Mouse (Mus musculus): ENCODE data around the gene Slc35f4.

The Slc35f4 gene

DNA sequence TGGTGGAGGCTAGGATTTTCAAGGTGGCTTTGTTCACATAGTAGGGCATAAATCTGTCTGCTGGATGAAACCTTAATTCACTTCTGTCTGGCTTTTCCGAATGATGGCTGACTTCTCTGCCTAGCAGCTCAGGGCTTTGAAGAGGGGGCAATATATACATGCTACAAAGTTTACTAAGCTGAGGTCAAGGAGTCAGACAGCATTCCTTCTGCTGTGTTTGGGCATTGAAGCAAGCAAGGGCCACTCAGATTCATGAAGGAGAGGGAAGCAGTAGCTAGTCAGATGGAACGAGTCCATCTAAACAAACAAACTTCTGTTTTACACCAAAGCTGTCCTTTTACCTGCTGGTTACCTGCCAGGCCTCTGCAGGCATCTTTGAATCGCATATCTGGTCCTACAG is 248.2 kb downstream of the Slc35f4 start:
- DNase-seq: no peak

- DNase-seq: no peak
These were observed 250.5 kb downstream of the Slc35f4 start for GRCm38 (mm10) chr14:49275376-49275775.

DNA sequence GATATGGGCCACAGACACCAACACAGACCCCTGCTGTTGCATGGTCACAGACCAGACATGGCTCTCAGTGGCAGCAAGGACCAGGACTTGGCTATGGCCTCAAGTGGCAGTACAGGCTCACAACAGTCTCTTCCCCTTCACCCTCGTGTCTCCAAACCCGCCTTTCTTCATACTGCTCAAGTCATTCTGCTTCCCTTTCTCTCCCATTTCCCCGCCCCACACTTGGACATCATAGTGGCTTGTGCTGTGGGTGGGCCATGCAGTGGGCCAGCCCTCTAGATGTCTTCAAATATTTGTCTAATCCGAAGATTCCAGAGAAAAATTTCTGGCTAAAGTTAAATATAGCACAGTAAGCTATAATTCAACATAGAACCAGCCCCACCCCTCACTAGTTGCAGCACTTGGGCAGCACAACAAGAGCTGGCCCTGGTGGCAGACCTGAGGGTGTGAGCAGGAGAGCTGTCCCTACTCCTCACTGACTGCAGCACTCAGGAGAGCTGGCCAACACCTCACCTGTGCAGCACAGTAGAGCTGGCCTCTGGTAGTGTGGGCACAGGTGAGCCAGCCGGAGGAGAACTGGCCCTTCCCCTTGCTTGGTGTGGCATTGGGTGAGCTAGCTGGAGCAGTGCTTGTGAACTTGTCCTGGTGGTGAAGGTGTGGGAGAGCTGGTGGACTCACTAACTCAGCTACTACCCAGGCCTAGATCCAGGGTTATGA is 260.4 kb downstream of the Slc35f4 start:
- DNase-seq: peak; percentile 55
